Mouse (Mus musculus) brain, embryonic 14.5 days (tissue): ENCODE results near the gene Cd59a. TPM values are rescaled to one million over a fixed set of nuclear protein-coding genes. Genes with fewer than 3 reads are reported as not detected.
"Not testable (repeated sequence)": the region's sequence is repeated elsewhere in the genome, so short reads cannot be mapped to it uniquely, and the experiment has no call there.

Experiments
- DNase-seq: peaks from one replicate; pipeline ENCODE4 v3.0.0-alpha.2; 2011; ENCODE audit warnings: low read depth
- CTCF ChIP-seq: fragments of 200-500 bp; IDR thresholded peaks from 2 replicates; pipeline ENCODE4 v1.5.1; 2012; ENCODE audit warnings: inconsistent platforms, mild to moderate bottlenecking, moderate library complexity, borderline replicate concordance; ENCODE audit not compliant: insufficient read depth, insufficient read length; ENCODE audit errors: extremely low read depth
- POLR2A ChIP-seq: fragments of 200-500 bp; IDR thresholded peaks from 2 replicates; pipeline ENCODE4 v1.6.1; 2012; ENCODE audit warnings: mild to moderate bottlenecking, inconsistent platforms, borderline replicate concordance; ENCODE audit not compliant: poor library complexity, insufficient read depth, insufficient read length, severe bottlenecking; ENCODE audit errors: extremely low read depth
- polyA plus RNA-seq: library from polyadenylated mRNA; depleted of rRNA; stranded (reverse); fragments of >200 nt; gene quantifications from 2 replicates; pipeline ENCODE4 v1.2.3, GENCODE M21; 2012

Gene Cd59a
- polyA plus RNA-seq, 1 experiment = 10.4 TPM

DNA sequence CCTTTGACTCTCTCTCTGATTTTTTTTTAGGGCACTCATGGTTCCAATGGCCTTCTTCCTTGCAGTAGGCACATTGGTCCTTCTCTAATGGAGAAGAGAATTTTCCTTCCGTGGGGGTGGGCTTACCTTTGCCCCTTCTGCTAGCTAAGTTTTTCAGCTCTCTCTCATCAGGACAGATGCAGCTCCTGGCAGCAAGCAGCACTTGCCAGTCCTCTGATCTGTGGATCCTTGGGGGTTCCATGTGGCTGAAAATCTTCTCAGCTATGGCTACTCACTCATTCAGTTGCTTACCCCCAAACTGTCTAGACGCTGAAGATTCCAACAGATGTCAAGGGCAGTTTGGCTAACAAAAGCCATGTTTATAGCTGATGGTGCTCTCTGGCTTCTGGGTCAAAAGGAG is 2.3 kb upstream of the Cd59a start:
- TF ChIP-seq POLR2A = no peak
- no peak for TF ChIP-seq CTCF
- no peak for DNase-seq

GRCm38 (mm10) chr2:104096256-104096655 is 655 bp downstream of the Cd59a start:
- DNase-seq = no peak
- no peak for TF ChIP-seq POLR2A
- no peak for TF ChIP-seq CTCF

GRCm38 (mm10) chr2:104096796-104097195 is 1.2 kb downstream of the Cd59a start:
- not testable (repeated sequence) for DNase-seq

- not testable (repeated sequence) for DNase-seq
Observed at GRCm38 (mm10) chr2:104097396-104097795, 1.8 kb downstream of the Cd59a start.

- DNase-seq = no peak
- no peak for TF ChIP-seq CTCF
- TF ChIP-seq POLR2A = no peak
Observed at GRCm38 (mm10) chr2:104098529-104099230, 3.1 kb downstream of the Cd59a start.

DNA sequence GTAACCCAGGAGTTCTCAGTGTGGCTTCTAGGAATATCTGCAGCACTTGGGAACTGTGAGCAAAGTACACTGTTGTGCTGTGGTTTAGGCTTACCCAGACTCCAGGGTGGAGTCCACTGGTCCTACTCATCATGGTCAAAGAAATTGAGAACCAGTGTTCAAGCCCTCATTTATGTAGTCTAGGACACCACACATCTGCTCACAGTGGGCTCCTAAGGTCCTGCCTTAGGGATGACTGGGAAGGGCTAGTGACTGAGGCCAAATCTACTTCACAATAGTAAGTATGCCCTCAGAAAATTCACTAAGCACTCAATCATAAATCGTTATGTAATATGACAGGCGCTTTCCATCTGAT is 3.6 kb downstream of the Cd59a start:
- TF ChIP-seq POLR2A (no peak), CTCF (no peak)
- no peak for DNase-seq

DNA sequence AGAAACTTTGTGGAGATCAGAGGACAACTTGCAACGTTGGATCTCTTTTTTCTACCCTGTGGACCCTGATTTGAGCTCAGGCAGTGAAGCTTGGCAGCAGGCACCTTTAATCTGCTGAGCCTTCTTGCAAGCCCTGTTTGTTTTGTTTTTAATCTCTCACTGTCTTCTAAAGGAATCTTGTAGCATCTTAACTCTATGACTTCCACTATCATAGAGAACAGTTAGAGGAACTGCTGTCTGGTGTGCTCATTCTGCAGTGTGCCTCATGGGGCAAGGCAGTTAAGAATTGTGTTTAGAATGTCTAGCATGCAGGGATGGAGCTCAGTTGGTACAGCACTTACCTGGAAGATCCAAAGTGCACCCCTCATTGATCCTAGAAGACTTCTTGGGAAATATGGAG is 4.3 kb downstream of the Cd59a start:
- no peak for TF ChIP-seq POLR2A
- no peak for TF ChIP-seq CTCF
- DNase-seq = no peak

- DNase-seq = no peak
- TF ChIP-seq POLR2A = no peak
- TF ChIP-seq CTCF = no peak
Observed at GRCm38 (mm10) chr2:104104800-104105199, 9.2 kb downstream of the Cd59a start.

- not testable (repeated sequence) for DNase-seq
Observed at GRCm38 (mm10) chr2:104109021-104109420, 13.4 kb downstream of the Cd59a start.

DNA sequence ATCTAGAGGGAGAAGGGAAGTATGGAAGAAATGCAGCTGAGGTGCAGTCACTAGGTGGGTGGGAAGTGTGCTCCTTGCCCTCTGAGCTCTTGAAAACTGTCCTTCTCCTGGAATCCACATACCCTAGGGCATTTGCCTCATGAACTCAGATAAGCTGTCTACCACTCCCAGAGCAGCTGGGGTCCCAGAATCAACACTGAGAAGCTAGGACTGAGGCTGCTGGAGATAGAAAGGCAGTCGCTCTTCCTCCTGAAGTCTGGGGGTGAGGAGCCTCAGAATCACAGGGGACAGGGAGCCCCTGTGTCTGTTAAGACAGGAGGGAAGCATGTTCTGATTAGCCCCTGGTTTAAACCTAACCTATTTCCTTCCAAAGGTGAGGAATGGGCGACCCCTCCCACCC is 13.9 kb downstream of the Cd59a start:
- DNase-seq = no peak
- TF ChIP-seq POLR2A = no peak
- no peak for TF ChIP-seq CTCF

GRCm38 (mm10) chr2:104110031-104110430 is 14.4 kb downstream of the Cd59a start:
- TF ChIP-seq POLR2A (no peak), CTCF (no peak)
- DNase-seq = no peak

DNA sequence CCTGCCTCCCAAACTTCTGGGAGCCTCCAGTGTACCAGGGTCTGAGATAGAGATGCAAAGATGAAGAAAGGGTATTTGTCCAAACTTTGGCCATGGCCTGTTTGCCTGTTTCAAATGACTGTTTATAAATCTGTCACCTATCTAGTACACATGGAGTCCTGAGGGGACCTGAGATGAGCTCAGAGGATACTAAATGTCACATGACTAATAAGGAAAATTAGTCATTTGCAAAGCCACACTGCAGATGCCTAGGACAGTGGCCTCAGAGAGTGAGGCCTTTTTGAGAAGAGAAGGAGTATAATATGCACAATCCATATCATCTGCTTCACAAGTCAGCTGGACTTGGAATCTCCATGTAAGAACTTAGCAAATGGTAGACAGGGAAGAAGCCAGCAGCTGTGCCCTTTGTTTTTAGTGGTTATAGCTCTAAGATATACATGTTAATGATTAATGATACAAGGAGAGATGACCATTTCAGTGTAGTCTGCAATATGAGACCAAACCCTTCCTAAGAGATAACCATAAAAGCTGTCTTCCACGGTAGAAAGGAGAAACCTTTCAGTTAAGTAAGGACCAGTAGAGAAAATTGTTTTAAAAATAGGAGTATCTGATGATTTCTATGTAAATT is 15.7 kb downstream of the Cd59a start:
- DNase-seq = not testable (repeated sequence)

DNA sequence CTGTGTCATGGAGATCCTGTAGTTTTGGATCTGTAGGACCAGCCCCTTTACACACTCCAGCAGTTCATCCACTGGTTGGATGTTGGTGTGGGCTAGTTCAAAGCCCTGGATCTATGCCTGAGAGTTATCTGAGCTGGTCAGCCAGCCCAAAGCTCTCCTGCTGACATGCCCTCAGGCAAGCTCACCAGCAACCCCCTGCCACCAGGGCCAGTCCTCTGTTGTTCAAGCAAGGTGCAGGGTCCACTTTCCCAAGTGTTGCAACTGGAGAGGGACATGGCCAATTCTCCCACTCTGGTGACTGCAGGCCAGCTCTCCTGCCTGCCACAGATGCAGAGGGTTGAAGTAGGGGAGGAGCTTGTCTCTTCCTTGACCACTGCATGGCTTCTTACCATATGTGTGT is 18.0 kb downstream of the Cd59a start:
- DNase-seq = not testable (repeated sequence)
